In genomic region chr3:17787443-17788333, GRCm38 (mm10) we compare ENCODE assay signal across 8 mouse cellular contexts.
DNase-seq lines count a peak whose midpoint lies in the region; ATAC-seq and TF ChIP-seq lines count a peak whose summit lies in the region.

No protein-coding gene starts in this region.

- H3K9me3 ChIP-seq in heart, embryonic 10.5 days = no peaks in the 10 kb centered on the region
- no peaks in the 10 kb centered on the region for H3K9me3 ChIP-seq in forebrain, postnatal 0 days (ENCODE audit: low read length)
- H3K9me3 ChIP-seq in midbrain, embryonic 11.5 days (ENCODE audit: control insufficient read depth, low read length) = no peaks in the 10 kb centered on the region

- no peak for DNase-seq in heart, embryonic 10.5 days (ENCODE audit: low spot score)
- no peak for DNase-seq in heart, postnatal 4 days
- DNase-seq in brain, adult 2 months (ENCODE audit: low read depth, low spot score) = peak; percentile 28
- peak; percentile 56 for DNase-seq in forebrain, postnatal 0 days
- peak; percentile 94 for DNase-seq in midbrain, embryonic 11.5 days (ENCODE audit: low spot score, missing footprints)
- no peak for DNase-seq in left cerebral cortex, postnatal 14 days (ENCODE audit: low spot score in 2 of 2)
- no peak for DNase-seq in layer of hippocampus, adult 11-12 months (ENCODE audit: low spot score)

- peaks cover 89% of the 10 kb centered on the region for H3K27me3 ChIP-seq in heart, embryonic 10.5 days (ENCODE audit: insufficient read depth, poor library complexity, severe bottlenecking)
- no peaks in the 10 kb centered on the region for H3K27me3 ChIP-seq in forebrain, postnatal 0 days (ENCODE audit: insufficient read depth, low read length)
- no peaks in the 10 kb centered on the region for H3K27me3 ChIP-seq in midbrain, embryonic 11.5 days (ENCODE audit: control insufficient read depth, insufficient read depth, low read length)

- H3K4me3 ChIP-seq in heart, embryonic 10.5 days = peak overlapping the region; percentile 59; the same call in 1 of the 2 replicates
- H3K4me3 ChIP-seq in forebrain, postnatal 0 days (ENCODE audit: low read depth, low read length) = peak overlapping the region; percentile 46; the same call in 1 of the 2 replicates
- H3K4me3 ChIP-seq in midbrain, embryonic 11.5 days (ENCODE audit: low read depth, low read length) = peak overlapping the region; percentile 48

- WGBS in heart, embryonic 10.5 days = 5% methylated on average over 18 of the region's 18 CpGs
- WGBS in forebrain, postnatal 0 days = 24% methylated on average over 18 of the region's 18 CpGs
- 3% methylated on average over 18 of the region's 18 CpGs for WGBS in midbrain, embryonic 11.5 days

- H3K36me3 ChIP-seq in heart, embryonic 10.5 days = no peaks in the 10 kb centered on the region
- H3K36me3 ChIP-seq in forebrain, postnatal 0 days (ENCODE audit: insufficient read depth) = no peaks in the 10 kb centered on the region
- H3K36me3 ChIP-seq in midbrain, embryonic 11.5 days (ENCODE audit: control insufficient read depth, insufficient read depth, low read length) = no peaks in the 10 kb centered on the region

- H3K4me1 ChIP-seq in heart, embryonic 10.5 days = peaks cover 14% of the 10 kb centered on the region
- H3K4me1 ChIP-seq in forebrain, postnatal 0 days (ENCODE audit: insufficient read depth) = peaks cover 15% of the 10 kb centered on the region; the same call in 1 of the 2 replicates
- H3K4me1 ChIP-seq in midbrain, embryonic 11.5 days (ENCODE audit: control insufficient read depth, insufficient read depth, low read length) = peaks cover 13% of the 10 kb centered on the region

- peak overlapping the region; percentile 89 for H3K9ac ChIP-seq in forebrain, postnatal 0 days
- H3K9ac ChIP-seq in midbrain, embryonic 11.5 days (ENCODE audit: low read length) = peak overlapping the region; percentile 100

- intact Hi-C loops in left cerebral cortex, postnatal 14 days (cut with DNase I) = loop anchor here (2.0 to 5.0 kb wide), 4 partner anchors 165 to 969 kb away; no protein-coding TSS in a partner anchor

- no peak for TF ChIP-seq CTCF in forebrain, postnatal 0 days (IDR thresholded peaks at IDR 0.05; ENCODE audit: low read depth)

- peak overlapping the region; percentile 99 for H3K4me2 ChIP-seq in forebrain, postnatal 0 days (ENCODE audit: low read depth)
- H3K4me2 ChIP-seq in midbrain, embryonic 11.5 days = peak overlapping the region; percentile 85

- ATAC-seq in forebrain, postnatal 0 days = no peak
- ATAC-seq in midbrain, embryonic 11.5 days (ENCODE audit: low FRiP score) = no peak
- no peak for ATAC-seq in activated CD4-positive, CD25-positive, alpha-beta regulatory T cell, adult 4 months

- no peak overlapping the region for H3K27ac ChIP-seq in heart, embryonic 10.5 days
- peak overlapping the region; percentile 99 for H3K27ac ChIP-seq in forebrain, postnatal 0 days (ENCODE audit: low read depth, low read length)
- H3K27ac ChIP-seq in midbrain, embryonic 11.5 days (ENCODE audit: low read depth, low read length) = peak overlapping the region; percentile 100

Comparison
In these comparisons a context has a peak if more than half of its experiments do, and no peak if none do; other contexts are left out.
1. DNase-seq: peak in brain, adult 2 months (single experiment), forebrain, postnatal 0 days (single experiment) and midbrain, embryonic 11.5 days (single experiment); none in heart, embryonic 10.5 days (single experiment), heart, postnatal 4 days (single experiment), left cerebral cortex, postnatal 14 days (0 of 2) and layer of hippocampus, adult 11-12 months (single experiment).
2. Peak in every context shown above with its lines, with median percentiles within 50 percentile points of each other: H3K4me3 ChIP-seq.